Mouse (Mus musculus): ENCODE data around the gene Ankrd23. TPM values are rescaled to one million over a fixed set of nuclear protein-coding genes. Genes with fewer than 3 reads are reported as not detected.

The Ankrd23 gene
- 14.0 and 16.0 TPM in 2 replicates for polyA plus RNA-seq (2012; rRNA removed)

GRCm38 (mm10) chr1:36536783-36537182 is at the start of gene Ankrd23:
Ankrd23 (minus strand) TSS chr1:36536883.

GRCm38 (mm10) chr1:36558031-36558993 is 21.6 kb upstream of the Ankrd23 start, which contains the start of gene Sema4c:
Sema4c (minus strand) TSS chr1:36558349.

GRCm38 (mm10) chr1:36546888-36547471 is 10.3 kb upstream of the Ankrd23 start, which contains the start of gene Ankrd39:
Ankrd39 (minus strand) TSS chr1:36547445.

GRCm38 (mm10) chr1:36539186-36539585 is 2.5 kb upstream of the Ankrd23 start, which contains the start of gene Gm42417:
Gm42417 (minus strand) TSS chr1:36539429.

DNA sequence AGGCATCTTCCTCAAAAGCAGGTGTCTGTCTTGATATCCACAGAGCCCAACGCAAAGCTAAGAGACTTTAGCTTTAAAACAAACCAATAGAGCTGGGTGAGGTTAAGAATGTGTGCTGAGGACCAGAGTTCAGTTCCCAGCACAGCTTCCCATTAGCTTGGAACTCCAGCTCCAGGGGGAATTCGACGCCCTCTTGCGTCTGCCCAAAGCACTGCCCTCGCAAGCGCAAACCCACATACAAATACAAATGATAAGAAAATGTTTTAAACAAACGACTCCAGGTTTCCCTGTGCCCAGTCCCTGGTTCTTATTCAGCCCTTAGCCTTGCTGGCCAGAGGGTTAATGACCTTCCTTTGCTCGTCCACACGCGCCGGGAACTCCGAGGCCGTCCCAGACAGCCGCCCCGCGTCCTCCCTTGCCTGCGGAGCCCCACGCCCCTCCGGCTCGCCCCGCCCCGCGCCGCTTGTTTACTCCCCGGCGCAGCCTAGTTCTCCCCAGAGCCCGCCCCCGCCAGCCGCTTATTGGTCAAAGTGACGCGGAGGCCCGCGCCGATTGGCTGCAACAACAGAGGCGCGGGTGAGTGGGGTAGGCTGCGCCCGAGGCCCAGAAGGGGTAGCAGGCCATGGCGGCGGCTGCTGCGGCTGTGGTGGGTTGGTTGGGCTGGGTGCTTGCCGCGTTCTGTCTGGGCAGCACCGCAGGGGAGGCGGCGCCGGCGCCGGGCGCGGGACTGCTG is 25.2 kb downstream of the Ankrd23 start, which contains the start of gene Cnnm3:
Gene Cnnm3, plus strand, starts transcription at position 579 of the 733 bp plus-strand sequence.

Other genes with a start within 250 kb of the Ankrd23 start
- 7.8 and 7.9 TPM in 2 replicates for gene Arid5a, start 229.2 kb downstream of the Ankrd23 start, polyA plus RNA-seq (2012; rRNA removed)
- 43.8 and 55.9 TPM in 2 replicates for gene Kansl3, start 167.7 kb downstream of the Ankrd23 start, polyA plus RNA-seq (2012; rRNA removed)
- not detected in 2 replicates for gene Fer1l5, start 164.6 kb downstream of the Ankrd23 start, polyA plus RNA-seq (2012; rRNA removed)
- 8.3 and 9.2 TPM in 2 replicates for gene Lman2l, start 91.6 kb downstream of the Ankrd23 start, polyA plus RNA-seq (2012; rRNA removed)
- 209 and 224 TPM in 2 replicates for gene Cnnm4, start 65.3 kb downstream of the Ankrd23 start, polyA plus RNA-seq (2012; rRNA removed)
- gene Cnnm3, start 25.0 kb downstream of the Ankrd23 start, polyA plus RNA-seq (2012; rRNA removed) = 30.6 and 31.2 TPM in 2 replicates
- gene Gm42417, start 2.5 kb upstream of the Ankrd23 start, polyA plus RNA-seq (2012; rRNA removed) = not detected in 2 replicates
- gene Ankrd39, start 10.6 kb upstream of the Ankrd23 start, polyA plus RNA-seq (2012; rRNA removed) = 23.2 and 24.1 TPM in 2 replicates
- 11.5 and 11.7 TPM in 2 replicates for gene Sema4c, start 21.5 kb upstream of the Ankrd23 start, polyA plus RNA-seq (2012; rRNA removed)
- 1.5 and 1.8 TPM in 2 replicates for gene Fam178b, start 146.3 kb upstream of the Ankrd23 start, polyA plus RNA-seq (2012; rRNA removed)
- gene Cox5b, start 154.6 kb upstream of the Ankrd23 start, polyA plus RNA-seq (2012; rRNA removed) = 927 and 1,094 TPM in 2 replicates
- gene 4933424G06Rik, start 173.3 kb upstream of the Ankrd23 start, polyA plus RNA-seq (2012; rRNA removed) = not detected in 2 replicates
- gene Actr1b, start 177.5 kb upstream of the Ankrd23 start, polyA plus RNA-seq (2012; rRNA removed) = 181 and 201 TPM in 2 replicates
- gene Zap70, start 224.9 kb upstream of the Ankrd23 start, polyA plus RNA-seq (2012; rRNA removed) = 2.6 and 3.7 TPM in 2 replicates

All from colon, adult 2 months (tissue).